Mouse (Mus musculus) brain, embryonic 14.5 days (tissue): ENCODE measurements around the gene Teddm2.

Experiments used
- CTCF ChIP-seq: fragments of 200-500 bp; IDR thresholded peaks from 2 replicates; pipeline ENCODE4 v1.5.1; 2012; ENCODE audit warnings: inconsistent platforms, mild to moderate bottlenecking, moderate library complexity, borderline replicate concordance; ENCODE audit not compliant: insufficient read depth, insufficient read length; ENCODE audit errors: extremely low read depth
- POLR2A ChIP-seq: fragments of 200-500 bp; IDR thresholded peaks from 2 replicates; pipeline ENCODE4 v1.6.1; 2012; ENCODE audit warnings: mild to moderate bottlenecking, inconsistent platforms, borderline replicate concordance; ENCODE audit not compliant: poor library complexity, insufficient read depth, insufficient read length, severe bottlenecking; ENCODE audit errors: extremely low read depth

DNA sequence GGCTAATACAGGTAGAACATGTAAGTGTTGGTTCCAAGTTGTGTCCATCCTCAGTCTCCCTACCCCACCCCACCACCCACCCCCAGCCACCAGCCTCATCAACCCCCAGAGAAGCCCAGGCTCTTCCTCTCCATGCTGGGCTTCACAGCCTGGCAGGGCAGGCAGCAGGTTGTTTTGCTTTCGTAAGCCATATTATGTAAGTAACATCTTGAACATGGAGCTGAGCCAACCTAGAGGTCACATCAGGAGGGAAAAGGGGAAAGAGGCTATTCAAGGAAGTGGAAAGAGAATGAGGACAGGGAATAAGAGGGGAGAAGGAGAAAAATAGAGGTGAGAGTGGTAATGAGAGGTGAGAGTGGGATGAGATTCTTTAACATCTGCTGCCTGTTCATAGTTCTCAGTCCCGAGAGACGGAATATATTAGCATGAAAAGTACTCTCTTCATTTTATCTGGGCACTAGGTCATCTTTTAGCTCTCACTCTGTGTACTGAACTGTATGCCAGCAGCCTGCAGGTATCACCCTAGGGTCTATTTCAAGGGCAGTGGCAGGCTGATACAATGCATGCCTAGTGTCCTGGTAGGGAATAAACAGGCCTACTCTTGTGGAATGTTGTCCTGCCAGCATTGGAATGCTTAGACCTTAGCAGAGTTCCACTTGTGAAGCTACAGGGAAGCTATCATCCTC is 18.6 kb upstream of the Teddm2 start:
- TF ChIP-seq POLR2A (no peak), CTCF (no peak)
